Mouse (Mus musculus) kidney, adult 2 months (tissue): ENCODE data around the gene Olfr985.

Source experiments
- CTCF ChIP-seq: fragments of 200-500 bp; conservative IDR thresholded peaks from 2 replicates; pipeline ENCODE4 v1.5.1; 2011; ENCODE audit warnings: low read depth, mild to moderate bottlenecking, control low read depth, low read length, moderate library complexity, mixed read lengths; ENCODE audit not compliant: insufficient read depth, insufficient read length
- POLR2A ChIP-seq: fragments of 200-500 bp; IDR thresholded peaks from one replicate; pipeline ENCODE4 v1.6.1; 2011; ENCODE audit warnings: low read depth, low read length, control low read depth

- TF ChIP-seq CTCF (no peak), POLR2A (no peak)
These were observed 12.7 kb downstream of the Olfr985 start for GRCm38 (mm10) chr9:40117287-40117659.
